Mouse (Mus musculus): Measurements from ENCODE around the gene Itsn1. TPM values are rescaled to one million over a fixed set of nuclear protein-coding genes. Genes with fewer than 3 reads are reported as not detected.

Gene Itsn1
- total and polyA plus RNA-seq, 3 experiments, result 37.0 to 49.2 (median 39.5) TPM

GRCm38 (mm10) chr16:91730446-91730845 is 1.4 kb downstream of the Itsn1 start:
- peak; percentile 31 for DNase-seq

DNA sequence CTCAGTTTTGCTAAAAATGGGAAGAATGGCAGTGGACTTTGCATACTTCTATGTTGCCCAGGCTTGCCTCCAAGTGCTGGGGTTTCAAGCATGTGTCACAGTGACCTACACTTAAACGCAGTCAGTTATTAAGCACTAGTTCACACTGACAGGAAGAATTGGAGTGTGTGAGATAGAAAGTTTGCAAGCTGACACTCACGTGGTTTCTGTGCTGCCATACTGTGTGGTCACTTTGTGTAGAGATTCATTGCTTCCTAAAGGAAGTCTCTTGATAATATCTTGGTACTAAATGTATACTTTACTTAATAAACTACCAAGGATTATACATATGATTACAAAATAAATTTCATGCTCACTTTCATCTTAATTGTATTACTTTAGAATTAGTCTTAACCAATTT is 3.7 kb downstream of the Itsn1 start:
- no peak for DNase-seq

GRCm38 (mm10) chr16:91734771-91735170 is 5.7 kb downstream of the Itsn1 start:
- DNase-seq, result peak; percentile 35

GRCm38 (mm10) chr16:91736046-91736816 is 7.2 kb downstream of the Itsn1 start:
- DNase-seq, result no peak

- DNase-seq, result no peak
These were observed 9.4 kb downstream of the Itsn1 start for GRCm38 (mm10) chr16:91738505-91738904.

DNA sequence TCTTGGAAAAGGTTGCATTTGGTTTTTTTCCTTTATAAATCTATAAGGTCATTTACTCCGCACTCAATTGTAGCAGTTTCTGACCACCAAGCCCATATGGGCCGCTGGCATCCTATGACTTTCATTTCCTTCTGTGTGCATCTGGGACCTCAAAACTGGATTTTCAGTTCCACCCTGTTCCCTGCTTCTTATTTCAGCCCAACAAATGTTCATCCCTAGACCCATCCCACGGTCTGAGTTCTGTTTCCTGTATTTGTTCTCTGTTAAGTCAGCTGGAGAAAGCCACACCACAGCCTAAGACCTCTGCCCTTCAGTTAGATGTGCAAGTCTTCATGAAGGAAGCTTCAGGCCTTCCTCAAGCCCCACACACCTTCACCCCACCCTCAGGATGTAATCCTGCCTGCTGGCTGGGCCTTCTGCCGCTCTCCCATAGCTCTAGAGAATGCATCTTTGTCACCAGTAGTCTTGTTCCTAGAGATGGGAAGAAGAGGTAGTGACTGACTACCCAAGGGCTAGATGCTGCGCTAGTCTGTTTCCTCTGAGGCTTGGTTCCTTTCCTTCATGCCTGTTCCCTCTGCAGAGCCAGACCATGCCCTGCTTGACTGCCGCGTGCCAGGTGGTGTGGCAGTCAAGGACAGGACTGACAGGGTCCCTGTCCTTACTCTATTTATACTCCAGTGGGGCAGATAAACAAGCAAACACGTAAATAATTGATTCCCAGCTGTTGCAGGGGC is 11.3 kb downstream of the Itsn1 start:
- no peak for DNase-seq

GRCm38 (mm10) chr16:91740918-91741255 is 11.8 kb downstream of the Itsn1 start:
- DNase-seq, result no peak

GRCm38 (mm10) chr16:91743055-91743454 is 14.0 kb downstream of the Itsn1 start:
- DNase-seq, result no peak

DNA sequence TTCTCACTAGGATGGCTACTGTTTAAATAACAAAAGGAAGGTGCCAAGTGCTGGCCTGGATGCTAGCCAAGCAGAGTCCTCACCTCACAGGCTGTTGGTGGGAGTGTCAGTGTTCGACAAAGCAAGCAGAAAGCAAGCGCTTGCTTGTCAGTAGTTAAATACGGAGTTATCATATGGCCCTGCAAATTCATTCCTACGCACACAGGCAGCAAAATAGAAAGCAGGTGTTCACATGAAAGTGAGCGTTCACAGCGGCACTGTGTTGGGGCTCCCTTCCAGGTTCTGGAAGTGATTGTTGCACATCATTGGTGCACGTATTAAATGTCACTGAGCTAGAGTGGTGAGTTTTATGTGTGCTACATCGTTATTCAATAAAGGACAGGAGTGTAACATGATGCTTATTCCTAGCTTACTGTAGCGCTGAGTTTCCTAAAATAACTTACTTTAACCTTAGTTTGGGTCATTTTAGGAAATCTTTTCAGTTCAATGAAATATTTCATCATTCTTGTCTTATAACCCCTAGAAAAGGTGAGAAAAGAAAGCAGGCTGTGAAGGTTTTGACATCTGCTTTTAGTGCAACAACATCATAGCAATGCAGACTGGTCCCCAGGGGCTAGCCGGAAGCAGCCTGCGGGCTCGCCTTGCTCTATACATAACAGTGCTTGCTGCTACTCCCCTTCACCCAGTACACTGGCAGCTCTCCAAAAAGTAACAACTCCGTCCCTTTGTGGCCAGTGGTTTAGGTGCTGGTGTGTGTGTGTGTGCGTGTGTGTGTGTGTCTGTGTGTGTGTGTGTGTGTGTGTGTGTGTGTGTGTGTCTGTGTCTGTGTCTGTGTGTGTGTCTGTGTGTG is 17.2 kb downstream of the Itsn1 start:
- no peak for DNase-seq

DNA sequence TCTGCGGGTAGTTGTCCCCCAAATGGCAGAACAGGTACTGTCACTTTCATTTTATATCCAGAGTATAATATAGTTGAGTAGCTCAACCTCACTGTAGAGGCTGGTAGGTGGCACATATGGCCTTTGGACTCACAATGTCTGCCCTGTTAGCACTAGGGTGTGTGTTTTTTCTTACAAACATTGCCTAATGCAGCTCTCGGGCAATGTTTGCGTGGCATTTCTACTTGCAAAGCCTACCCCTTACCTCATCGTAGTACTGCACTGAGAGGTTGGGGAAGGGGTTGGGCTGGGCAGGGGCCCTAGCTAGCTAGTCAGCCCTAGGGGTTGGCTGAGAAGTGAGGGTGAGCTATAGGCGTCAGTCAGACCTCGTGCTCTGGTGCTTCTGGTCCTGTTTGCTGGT is 18.5 kb downstream of the Itsn1 start:
- no peak for DNase-seq

GRCm38 (mm10) chr16:91751644-91752385 is 22.7 kb downstream of the Itsn1 start:
- no peak for DNase-seq

DNA sequence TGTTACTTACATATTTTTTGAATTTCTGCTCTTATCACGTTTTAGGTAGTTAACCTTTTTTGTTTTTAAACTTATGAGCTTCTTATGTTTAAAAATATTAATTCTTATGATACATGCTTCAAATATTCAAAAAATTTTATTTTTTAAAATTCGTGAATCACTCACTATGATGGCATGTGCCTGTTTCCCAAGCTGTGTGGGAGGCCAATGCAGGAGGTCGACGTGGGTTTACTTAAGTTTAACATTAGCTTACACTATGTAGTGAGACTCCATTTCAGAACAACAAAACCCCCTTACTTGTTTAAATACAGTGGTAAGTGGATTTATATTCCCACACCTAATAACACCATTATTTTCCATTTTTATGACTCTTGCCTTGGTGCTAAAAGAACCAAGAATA is 24.5 kb downstream of the Itsn1 start:
- no peak for DNase-seq

GRCm38 (mm10) chr16:91754957-91755356 is 25.9 kb downstream of the Itsn1 start:
- no peak for DNase-seq

- DNase-seq, result no peak
These were observed 32.1 kb downstream of the Itsn1 start for GRCm38 (mm10) chr16:91761202-91761601.

GRCm38 (mm10) chr16:91761761-91762160 is 32.7 kb downstream of the Itsn1 start:
- no peak for DNase-seq

DNA sequence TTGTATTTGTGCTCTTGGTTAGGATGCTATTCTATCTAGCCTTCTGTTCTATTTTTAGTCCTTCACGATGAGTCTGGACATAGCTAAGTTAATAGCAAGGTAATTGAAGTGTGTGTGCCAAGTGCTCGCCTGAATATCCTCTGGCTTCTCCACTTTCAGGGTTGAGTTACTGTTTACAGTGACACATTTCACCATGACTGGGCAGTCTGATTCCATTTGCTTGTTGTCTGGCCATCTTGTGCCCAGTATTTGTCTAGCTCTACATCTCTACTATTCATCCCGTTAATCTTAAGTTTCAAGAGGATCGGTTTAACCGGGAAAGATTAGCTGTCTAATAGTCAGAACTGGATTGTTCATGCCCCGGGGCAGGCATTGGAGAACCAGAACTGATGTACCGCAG is 33.4 kb downstream of the Itsn1 start:
- no peak for DNase-seq

DNA sequence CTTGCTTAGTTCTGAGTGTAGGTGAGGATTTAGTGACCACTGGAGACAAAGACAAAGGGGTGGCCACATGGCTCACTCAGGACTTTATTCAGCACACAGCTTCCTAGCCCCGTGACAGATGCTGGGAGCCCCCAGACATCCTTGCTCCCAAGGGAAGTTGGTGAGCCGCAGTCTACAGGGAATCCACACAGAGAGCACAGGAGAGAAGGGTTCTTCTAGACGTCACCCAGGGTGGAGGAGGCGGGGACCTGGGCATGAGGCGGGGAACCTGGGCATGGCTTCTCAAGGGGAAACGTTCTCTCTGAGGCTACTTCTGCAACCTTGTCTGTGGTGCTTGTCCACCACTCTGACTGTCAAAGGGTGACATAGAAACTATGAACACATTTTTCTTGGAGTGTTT is 34.9 kb downstream of the Itsn1 start:
- peak; percentile 27 for DNase-seq

- DNase-seq, result peak; percentile 38
These were observed 35.3 kb downstream of the Itsn1 start for GRCm38 (mm10) chr16:91764414-91764813.

DNA sequence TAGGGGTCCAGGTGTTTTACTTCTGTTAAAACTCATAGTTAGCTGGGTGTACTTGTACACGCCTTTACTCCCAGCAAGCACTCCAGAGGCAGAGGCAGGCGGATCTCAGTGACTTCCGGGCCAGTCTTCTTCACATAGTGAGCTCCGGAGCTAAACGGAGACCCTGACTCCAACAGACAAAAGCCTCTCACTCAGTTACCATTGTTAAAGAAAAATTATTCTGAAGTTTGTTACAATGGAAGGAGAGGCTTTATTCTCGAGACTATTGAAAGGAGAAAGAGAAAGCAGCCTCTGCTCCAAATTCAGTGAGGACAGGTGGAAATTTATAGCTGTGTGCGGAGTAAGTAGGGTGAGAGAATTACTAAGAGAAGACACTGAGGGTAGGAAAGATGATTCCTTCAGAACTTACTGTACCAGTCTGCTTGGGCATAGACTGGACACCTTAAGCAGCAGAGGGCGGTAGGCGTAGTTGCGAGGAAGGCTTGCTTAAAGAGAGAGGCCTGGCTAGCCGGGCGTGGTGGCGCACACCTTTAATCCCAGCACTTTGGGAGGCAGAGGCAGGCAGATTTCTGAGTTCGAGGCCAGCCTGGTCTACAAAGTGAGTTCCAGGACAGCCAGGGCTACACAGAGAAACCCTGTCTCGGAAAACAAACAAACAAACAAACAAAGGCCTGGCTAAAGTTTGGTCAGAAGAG is 36.2 kb downstream of the Itsn1 start:
- DNase-seq, result no peak

- DNase-seq, result no peak
These were observed 36.7 kb downstream of the Itsn1 start for GRCm38 (mm10) chr16:91765816-91766210.

DNA sequence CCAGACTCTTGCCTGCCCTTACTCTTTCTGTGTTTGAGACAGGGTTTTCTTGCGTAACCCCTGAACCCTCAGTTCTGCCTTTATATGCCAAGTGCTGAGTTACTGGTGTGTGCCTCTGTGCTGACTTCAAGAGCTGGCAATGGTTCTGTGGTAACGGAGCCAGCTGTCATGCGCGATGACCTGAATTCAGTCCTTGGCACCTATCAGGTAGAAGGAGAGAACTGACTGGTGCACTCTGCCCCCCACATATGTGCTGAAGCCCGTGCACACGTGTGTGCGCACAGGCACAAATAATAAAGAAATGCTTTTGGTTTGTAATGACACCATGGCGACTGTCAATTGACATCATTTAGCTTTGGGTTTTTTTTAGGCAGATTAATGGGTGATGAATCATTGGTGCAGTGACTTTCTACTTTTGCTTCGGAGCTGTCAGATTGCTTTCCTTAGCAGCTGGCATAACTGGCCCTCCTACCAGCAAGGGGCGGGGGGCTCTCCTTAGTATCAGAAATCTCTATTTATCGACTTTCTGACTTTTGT is 38.2 kb downstream of the Itsn1 start:
- peak; percentile 85 for DNase-seq
